Mouse (Mus musculus) embryo, embryonic 9.5 days (tissue): Measurements from ENCODE around the gene F8a.
"Not testable (repeated sequence)": the region's sequence is repeated elsewhere in the genome, so short reads cannot be mapped to it uniquely, and the experiment has no call there.

Experiments used
- DNase-seq: peaks from one replicate; pipeline ENCODE4 v3.0.0-alpha.2; 2017; ENCODE audit errors: extremely low spot score

The F8a gene

GRCm38 (mm10) chrX:73227914-73228605, at the start of gene F8a:
F8a (plus strand) TSS chrX:73228291.
- DNase-seq = peak; percentile 73

GRCm38 (mm10) chrX:73191934-73192333, 36.2 kb upstream of the F8a start, which contains the start of gene Xlr3b:
Xlr3b (plus strand) TSS chrX:73192207.
- not testable (repeated sequence) for DNase-seq

GRCm38 (mm10) chrX:73213819-73214564, 14.1 kb upstream of the F8a start, which contains the start of gene Xlr4b:
Xlr4b (plus strand) TSS chrX:73214333.
- not testable (repeated sequence) for DNase-seq

GRCm38 (mm10) chrX:73225365-73225764, 2.7 kb upstream of the F8a start:
- DNase-seq = no peak

GRCm38 (mm10) chrX:73228606-73229214, 619 bp downstream of the F8a start:
- DNase-seq = peak; percentile 26

GRCm38 (mm10) chrX:73229288-73229687, 1.2 kb downstream of the F8a start:
- DNase-seq = no peak

GRCm38 (mm10) chrX:73242821-73243325, 14.8 kb downstream of the F8a start, which contains the start of gene Xlr4c:
Xlr4c (minus strand) TSS chrX:73243130.
- DNase-seq = not testable (repeated sequence)

- not testable (repeated sequence) for DNase-seq
These were observed 34.3 kb downstream of the F8a start for GRCm38 (mm10) chrX:73262428-73262827.

- not testable (repeated sequence) for DNase-seq
These were observed 37.2 kb downstream of the F8a start, which contains the start of gene Xlr3c for GRCm38 (mm10) chrX:73265270-73265669. Xlr3c (minus strand) TSS chrX:73265390.
